Mouse (Mus musculus) granulocyte monocyte progenitor cell, adult 5-6 weeks (primary cell): ENCODE measurements around the gene Ankrd53. TPM values are rescaled to one million over a fixed set of nuclear protein-coding genes. Genes with fewer than 3 reads are reported as not detected.

Experiments used
- total RNA-seq, 2 experiments: library from RNA; stranded (forward) in 1 of 2; stranded (reverse) in 1 of 2; fragments of 200-712, 200-1000 nt in 1 of 2; fragments of >200 nt in 1 of 2; fragmentation: Nextera tagmentation in 1 of 2; gene quantifications; 2 replicates each; pipeline ENCODE4 v1.2.3; 2014 to 2017

Ankrd53 gene
- total RNA-seq, 2 experiments from 2014 or later = 0.41 TPM; not detected in 1

Other genes starting within 250 kb of the Ankrd53 start
- gene Actg2, start 226.4 kb upstream of the Ankrd53 start, total RNA-seq (2014; fragmentation: Nextera tagmentation) = not detected in 2 replicates
- gene Actg2, start 226.4 kb upstream of the Ankrd53 start, total RNA-seq (2017) = not detected in 2 replicates
- 23.0 and 44.8 TPM in 2 replicates for gene Stambp, start 189.9 kb upstream of the Ankrd53 start, total RNA-seq (2014; fragmentation: Nextera tagmentation)
- 5.0 and 9.7 TPM in 2 replicates for gene Stambp, start 189.9 kb upstream of the Ankrd53 start, total RNA-seq (2017)
- not detected in 2 replicates for gene Clec4f, start 106.5 kb upstream of the Ankrd53 start, total RNA-seq (2014; fragmentation: Nextera tagmentation)
- gene Clec4f, start 106.5 kb upstream of the Ankrd53 start, total RNA-seq (2017) = not detected in 2 replicates
- gene Cd207, start 84.8 kb upstream of the Ankrd53 start, total RNA-seq (2014; fragmentation: Nextera tagmentation) = not detected in 2 replicates
- not detected in 2 replicates for gene Cd207, start 84.8 kb upstream of the Ankrd53 start, total RNA-seq (2017)
- not detected in 2 replicates for gene Vax2, start 51.4 kb upstream of the Ankrd53 start, total RNA-seq (2014; fragmentation: Nextera tagmentation)
- not detected in 2 replicates for gene Vax2, start 51.4 kb upstream of the Ankrd53 start, total RNA-seq (2017)
- not detected in 2 replicates for gene Atp6v1b1, start 19.7 kb upstream of the Ankrd53 start, total RNA-seq (2014; fragmentation: Nextera tagmentation)
- not detected in 2 replicates for gene Atp6v1b1, start 19.7 kb upstream of the Ankrd53 start, total RNA-seq (2017)
- gene Tex261, start 13.2 kb downstream of the Ankrd53 start, total RNA-seq (2014; fragmentation: Nextera tagmentation) = 60.4 and 82.5 TPM in 2 replicates
- 35.2 and 37.3 TPM in 2 replicates for gene Tex261, start 13.2 kb downstream of the Ankrd53 start, total RNA-seq (2017)
- 25.7 and 25.9 TPM in 2 replicates for gene Nagk, start 32.3 kb downstream of the Ankrd53 start, total RNA-seq (2014; fragmentation: Nextera tagmentation)
- 23.1 and 23.6 TPM in 2 replicates for gene Nagk, start 32.3 kb downstream of the Ankrd53 start, total RNA-seq (2017)
- gene Paip2b, start 69.1 kb downstream of the Ankrd53 start, total RNA-seq (2014; fragmentation: Nextera tagmentation) = 7.5 and 11.7 TPM in 2 replicates
- gene Paip2b, start 69.1 kb downstream of the Ankrd53 start, total RNA-seq (2017) = 11.9 and 17.5 TPM in 2 replicates
- gene Zfp638, start 104.5 kb downstream of the Ankrd53 start, total RNA-seq (2014; fragmentation: Nextera tagmentation) = 116 and 131 TPM in 2 replicates
- gene Zfp638, start 104.5 kb downstream of the Ankrd53 start, total RNA-seq (2017) = 139 and 140 TPM in 2 replicates
- not detected in 2 replicates for gene Dysf, start 245.9 kb downstream of the Ankrd53 start, total RNA-seq (2014; fragmentation: Nextera tagmentation)
- gene Dysf, start 245.9 kb downstream of the Ankrd53 start, total RNA-seq (2017) = not detected in 2 replicates